Mouse (Mus musculus): ENCODE results near the gene Hist4h4. TPM values are rescaled to one million over a fixed set of nuclear protein-coding genes. Genes with fewer than 3 reads are reported as not detected.

Gene Hist4h4
- polyA plus RNA-seq, 1 experiment from 2014 or later, result 0.16 TPM

GRCm38 (mm10) chr6:136844903-136845302 is 40.7 kb upstream of the Hist4h4 start:
- H3K27me3 ChIP-seq (ENCODE audit: control insufficient read depth, insufficient read depth, low read length), result no peaks in the 10 kb centered on the region
- ATAC-seq (replicated peaks; ENCODE audit: extremely low read depth, insufficient read depth, low FRiP score), result no peak
- 58% methylated on average over 2 of the region's 2 CpGs for WGBS
- H3K4me3 ChIP-seq (ENCODE audit: low read length), result no peak overlapping the region
- H3K9me3 ChIP-seq (replicated peaks; ENCODE audit: control insufficient read depth, low read length), result no peaks in the 10 kb centered on the region
- no peak overlapping the region for H3K27ac ChIP-seq (ENCODE audit: low read length)
- no peaks in the 10 kb centered on the region for H3K4me1 ChIP-seq (ENCODE audit: control insufficient read depth, insufficient read depth, low read length)
- no peak overlapping the region for H3K4me2 ChIP-seq (ENCODE audit: low read depth, low read length)
- no peaks in the 10 kb centered on the region for H3K36me3 ChIP-seq (ENCODE audit: control insufficient read depth, insufficient read depth)
- H3K9ac ChIP-seq (ENCODE audit: low read length), result no peak overlapping the region

- no peaks in the 10 kb centered on the region for H3K36me3 ChIP-seq (ENCODE audit: control insufficient read depth, insufficient read depth)
- H3K27me3 ChIP-seq (ENCODE audit: control insufficient read depth, insufficient read depth, low read length), result no peaks in the 10 kb centered on the region
- no peak overlapping the region for H3K4me2 ChIP-seq (ENCODE audit: low read depth, low read length)
- WGBS, result 69% methylated on average over 3 of the region's 3 CpGs
- H3K9ac ChIP-seq (ENCODE audit: low read length), result no peak overlapping the region
- no peaks in the 10 kb centered on the region for H3K4me1 ChIP-seq (ENCODE audit: control insufficient read depth, insufficient read depth, low read length)
- H3K27ac ChIP-seq (ENCODE audit: low read length), result no peak overlapping the region
- H3K4me3 ChIP-seq (ENCODE audit: low read length), result no peak overlapping the region
- H3K9me3 ChIP-seq (replicated peaks; ENCODE audit: control insufficient read depth, low read length), result no peaks in the 10 kb centered on the region
- ATAC-seq (replicated peaks; ENCODE audit: extremely low read depth, insufficient read depth, low FRiP score), result no peak; the same call in 1 of the 2 replicates
Measured at GRCm38 (mm10) chr6:136837323-136837722, 33.1 kb upstream of the Hist4h4 start.

GRCm38 (mm10) chr6:136835352-136835751 is 31.1 kb upstream of the Hist4h4 start, which contains the start of gene Smco3:
Smco3 (minus strand) TSS chr6:136835452.
- no peaks in the 10 kb centered on the region for H3K9me3 ChIP-seq (replicated peaks; ENCODE audit: control insufficient read depth, low read length)
- no peak within 1 kb of the TSS for H3K4me2 ChIP-seq (ENCODE audit: low read depth, low read length)
- no peak for ATAC-seq (replicated peaks; ENCODE audit: extremely low read depth, insufficient read depth, low FRiP score)
- no peak within 1 kb of the TSS for H3K4me3 ChIP-seq (ENCODE audit: low read length)
- H3K4me1 ChIP-seq (ENCODE audit: control insufficient read depth, insufficient read depth, low read length), result no peaks in the 10 kb centered on the region
- no peak within 1 kb of the TSS for H3K9ac ChIP-seq (ENCODE audit: low read length)
- no peak within 1 kb of the TSS for H3K27ac ChIP-seq (ENCODE audit: low read length)
- H3K27me3 ChIP-seq (ENCODE audit: control insufficient read depth, insufficient read depth, low read length), result no peaks in the 10 kb centered on the region
- WGBS, result 49% methylated on average over 4 of the region's 4 CpGs
- H3K36me3 ChIP-seq (ENCODE audit: control insufficient read depth, insufficient read depth), result no peaks in the 10 kb centered on the region

- no peak overlapping the region for H3K27ac ChIP-seq (ENCODE audit: low read length)
- no peak overlapping the region for H3K4me2 ChIP-seq (ENCODE audit: low read depth, low read length)
- H3K9me3 ChIP-seq (replicated peaks; ENCODE audit: control insufficient read depth, low read length), result no peaks in the 10 kb centered on the region
- H3K4me1 ChIP-seq (ENCODE audit: control insufficient read depth, insufficient read depth, low read length), result peaks cover 4% of the 10 kb centered on the region
- no peak for ATAC-seq (replicated peaks; ENCODE audit: extremely low read depth, insufficient read depth, low FRiP score)
- H3K36me3 ChIP-seq (ENCODE audit: control insufficient read depth, insufficient read depth), result no peaks in the 10 kb centered on the region
- no peak overlapping the region for H3K4me3 ChIP-seq (ENCODE audit: low read length)
- no peak overlapping the region for H3K9ac ChIP-seq (ENCODE audit: low read length)
- H3K27me3 ChIP-seq (ENCODE audit: control insufficient read depth, insufficient read depth, low read length), result no peaks in the 10 kb centered on the region
- WGBS, result 66% methylated on average over 5 of the region's 5 CpGs
Measured at GRCm38 (mm10) chr6:136831712-136832111, 27.5 kb upstream of the Hist4h4 start.

- peak overlapping the region; percentile 83 for H3K4me2 ChIP-seq (ENCODE audit: low read depth, low read length)
- peaks cover 4% of the 10 kb centered on the region for H3K4me1 ChIP-seq (ENCODE audit: control insufficient read depth, insufficient read depth, low read length)
- H3K27ac ChIP-seq (ENCODE audit: low read length), result peak overlapping the region; percentile 86
- ATAC-seq (replicated peaks; ENCODE audit: extremely low read depth, insufficient read depth, low FRiP score), result no peak
- H3K27me3 ChIP-seq (ENCODE audit: control insufficient read depth, insufficient read depth, low read length), result no peaks in the 10 kb centered on the region
- H3K36me3 ChIP-seq (ENCODE audit: control insufficient read depth, insufficient read depth), result peaks cover 17% of the 10 kb centered on the region
- H3K9ac ChIP-seq (ENCODE audit: low read length), result peak overlapping the region; percentile 68
- 29% methylated on average over 4 of the region's 4 CpGs for WGBS
- no peaks in the 10 kb centered on the region for H3K9me3 ChIP-seq (replicated peaks; ENCODE audit: control insufficient read depth, low read length)
- H3K4me3 ChIP-seq (ENCODE audit: low read length), result peak overlapping the region; percentile 65
Measured at GRCm38 (mm10) chr6:136828681-136829080, 24.5 kb upstream of the Hist4h4 start.

- H3K9me3 ChIP-seq (replicated peaks; ENCODE audit: control insufficient read depth, low read length), result no peaks in the 10 kb centered on the region
- ATAC-seq (replicated peaks; ENCODE audit: extremely low read depth, insufficient read depth, low FRiP score), result peak; percentile 100
- H3K4me1 ChIP-seq (ENCODE audit: control insufficient read depth, insufficient read depth, low read length), result peaks cover 4% of the 10 kb centered on the region
- peak within 1 kb of the TSS; percentile 86 for H3K27ac ChIP-seq (ENCODE audit: low read length)
- peak within 1 kb of the TSS; percentile 100 for H3K9ac ChIP-seq (ENCODE audit: low read length)
- peak within 1 kb of the TSS; percentile 91 for H3K4me2 ChIP-seq (ENCODE audit: low read depth, low read length)
- under 1% methylated on average over 45 of the region's 45 CpGs for WGBS
- peaks cover 18% of the 10 kb centered on the region for H3K36me3 ChIP-seq (ENCODE audit: control insufficient read depth, insufficient read depth)
- H3K27me3 ChIP-seq (ENCODE audit: control insufficient read depth, insufficient read depth, low read length), result no peaks in the 10 kb centered on the region
- H3K4me3 ChIP-seq (ENCODE audit: low read length), result peak within 1 kb of the TSS; percentile 100
Measured at GRCm38 (mm10) chr6:136827881-136828561, 23.8 kb upstream of the Hist4h4 start, which contains the start of gene Wbp11. Wbp11 (minus strand) TSS chr6:136828233.

GRCm38 (mm10) chr6:136827516-136827880 is 23.3 kb upstream of the Hist4h4 start, which contains the start of gene BC049715:
BC049715 (plus strand) TSS chr6:136827626.
- Histone ChIP-seq H3K4me1 (ENCODE audit: control insufficient read depth, insufficient read depth, low read length) (peaks cover 4% of the 10 kb centered on the region), H3K9ac (ENCODE audit: low read length) (peak within 1 kb of the TSS; percentile 100), H3K36me3 (ENCODE audit: control insufficient read depth, insufficient read depth) (peaks cover 23% of the 10 kb centered on the region), H3K4me3 (ENCODE audit: low read length) (peak within 1 kb of the TSS; percentile 100), H3K27ac (ENCODE audit: low read length) (peak within 1 kb of the TSS; percentile 86), H3K9me3 (replicated peaks; ENCODE audit: control insufficient read depth, low read length) (no peaks in the 10 kb centered on the region), H3K4me2 (ENCODE audit: low read depth, low read length) (peak within 1 kb of the TSS; percentile 91), H3K27me3 (ENCODE audit: control insufficient read depth, insufficient read depth, low read length) (no peaks in the 10 kb centered on the region)
- ATAC-seq (replicated peaks; ENCODE audit: extremely low read depth, insufficient read depth, low FRiP score), result 0 out of 2 replicates have a peak, but pooled peaks have one; percentile 2
- under 1% methylated on average over 34 of the region's 34 CpGs for WGBS

- Histone ChIP-seq H3K27me3 (ENCODE audit: control insufficient read depth, insufficient read depth, low read length) (no peaks in the 10 kb centered on the region), H3K36me3 (ENCODE audit: control insufficient read depth, insufficient read depth) (peaks cover 25% of the 10 kb centered on the region), H3K4me2 (ENCODE audit: low read depth, low read length) (peak overlapping the region; percentile 91), H3K9ac (ENCODE audit: low read length) (peak overlapping the region; percentile 100), H3K4me1 (ENCODE audit: control insufficient read depth, insufficient read depth, low read length) (peaks cover 4% of the 10 kb centered on the region), H3K4me3 (ENCODE audit: low read length) (peak overlapping the region; percentile 100), H3K27ac (ENCODE audit: low read length) (no peak overlapping the region; the same call in 1 of the 2 replicates), H3K9me3 (replicated peaks; ENCODE audit: control insufficient read depth, low read length) (no peaks in the 10 kb centered on the region)
- no peak for ATAC-seq (replicated peaks; ENCODE audit: extremely low read depth, insufficient read depth, low FRiP score)
- 11% methylated on average over 7 of the region's 7 CpGs for WGBS
Measured at GRCm38 (mm10) chr6:136827116-136827515, 22.9 kb upstream of the Hist4h4 start.

- no peak overlapping the region for H3K9ac ChIP-seq (ENCODE audit: low read length)
- H3K4me2 ChIP-seq (ENCODE audit: low read depth, low read length), result no peak overlapping the region
- no peaks in the 10 kb centered on the region for H3K27me3 ChIP-seq (ENCODE audit: control insufficient read depth, insufficient read depth, low read length)
- ATAC-seq (replicated peaks; ENCODE audit: extremely low read depth, insufficient read depth, low FRiP score), result no peak
- WGBS, result 89% methylated on average over 8 of the region's 8 CpGs
- H3K36me3 ChIP-seq (ENCODE audit: control insufficient read depth, insufficient read depth), result peaks cover 45% of the 10 kb centered on the region
- H3K4me1 ChIP-seq (ENCODE audit: control insufficient read depth, insufficient read depth, low read length), result peaks cover 10% of the 10 kb centered on the region
- H3K9me3 ChIP-seq (replicated peaks; ENCODE audit: control insufficient read depth, low read length), result no peaks in the 10 kb centered on the region
- H3K27ac ChIP-seq (ENCODE audit: low read length), result no peak overlapping the region
- no peak overlapping the region for H3K4me3 ChIP-seq (ENCODE audit: low read length)
Measured at GRCm38 (mm10) chr6:136824987-136825386, 20.8 kb upstream of the Hist4h4 start.

All from heart, embryonic 16.5 days (tissue).